Mouse (Mus musculus): ENCODE data around the gene Gm26938.
A peak's percentile ranks its signal among the peaks of the same experiment; 100 is the strongest.

The Gm26938 gene

DNA sequence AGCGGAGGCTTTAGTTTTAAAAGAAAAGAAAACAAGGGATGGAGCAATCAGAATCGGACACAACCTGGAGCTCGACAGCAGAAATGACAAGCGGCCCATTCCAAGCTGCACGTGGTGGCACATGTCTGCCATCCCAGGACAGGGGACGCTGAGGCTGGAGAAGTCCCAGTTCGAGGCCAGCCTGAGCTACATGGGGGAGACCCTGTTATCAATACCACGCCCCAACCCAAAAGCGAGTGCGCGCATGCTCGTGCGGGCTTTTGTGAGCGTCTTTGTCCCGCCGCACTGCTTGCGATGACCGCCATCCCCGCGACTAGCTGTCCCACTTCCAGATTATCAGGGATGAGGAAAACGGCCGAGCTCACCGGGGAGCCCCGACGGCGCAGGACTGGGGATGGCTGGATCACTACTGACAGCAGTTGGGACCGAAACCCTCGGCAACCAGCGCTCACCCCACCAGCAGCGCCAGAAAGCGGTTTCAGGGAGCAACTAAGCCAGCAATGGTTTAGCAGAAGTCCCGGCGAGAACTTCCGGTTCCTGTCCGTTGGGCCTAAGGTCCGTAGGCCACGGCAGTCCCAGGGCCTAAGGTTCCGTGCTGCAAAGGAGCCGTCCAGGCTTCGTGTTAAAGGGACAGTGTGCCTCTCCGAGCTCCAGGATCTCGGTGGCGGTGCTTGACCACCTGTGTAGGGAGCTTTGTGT, at the start of gene Gm26938, which contains the start of gene Psmg3:
Gm26938 (minus strand) TSS at position 51 of the 699 bp plus-strand sequence.
Psmg3 (minus strand) TSS at position 529 of the 699 bp plus-strand sequence.
- DNase-seq (ENCODE audit: low read depth, low spot score) = peak; percentile 71

DNA sequence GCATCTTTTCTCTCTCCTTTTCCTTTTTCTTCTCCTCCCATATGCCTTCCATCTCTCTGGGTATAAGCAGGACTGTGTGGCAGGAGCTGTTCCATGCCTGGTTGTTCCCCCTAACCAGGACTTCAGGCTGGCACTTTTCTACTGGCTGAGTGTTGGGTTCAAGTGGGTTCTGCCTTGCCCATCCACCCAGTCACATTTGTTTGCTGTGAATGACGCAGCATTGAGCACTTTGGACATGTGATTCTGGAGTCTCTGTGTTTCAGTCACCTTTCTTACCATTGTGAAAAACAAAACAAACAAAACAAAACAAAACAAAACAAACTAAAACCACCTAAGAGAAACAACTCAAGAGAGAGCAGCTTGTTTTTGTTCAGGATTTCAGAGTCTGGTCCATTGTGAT, 45.3 kb upstream of the Gm26938 start:
- DNase-seq (ENCODE audit: low read depth, low spot score) = no peak

DNA sequence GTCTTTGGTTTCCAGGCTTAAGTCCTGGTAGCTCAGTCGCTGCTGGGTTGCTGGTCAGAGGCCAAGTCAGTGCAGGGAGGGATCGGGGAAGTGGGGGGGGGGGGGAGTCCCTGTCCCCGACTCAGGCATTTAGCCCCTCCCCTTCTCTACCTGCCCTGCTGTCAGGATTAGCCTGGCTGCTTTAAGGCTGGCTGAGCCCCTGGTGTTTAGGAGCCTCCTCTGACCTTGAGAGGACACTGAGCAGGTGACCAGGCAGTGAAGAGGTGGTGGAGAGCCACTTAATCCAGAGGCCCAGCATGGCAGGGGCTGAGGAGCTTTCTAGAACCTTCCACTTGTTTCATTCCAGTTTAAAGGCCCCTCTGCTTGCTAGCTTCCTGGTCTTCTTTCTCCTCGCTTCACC, 44.7 kb upstream of the Gm26938 start:
- DNase-seq (ENCODE audit: low read depth, low spot score) = no peak

DNA sequence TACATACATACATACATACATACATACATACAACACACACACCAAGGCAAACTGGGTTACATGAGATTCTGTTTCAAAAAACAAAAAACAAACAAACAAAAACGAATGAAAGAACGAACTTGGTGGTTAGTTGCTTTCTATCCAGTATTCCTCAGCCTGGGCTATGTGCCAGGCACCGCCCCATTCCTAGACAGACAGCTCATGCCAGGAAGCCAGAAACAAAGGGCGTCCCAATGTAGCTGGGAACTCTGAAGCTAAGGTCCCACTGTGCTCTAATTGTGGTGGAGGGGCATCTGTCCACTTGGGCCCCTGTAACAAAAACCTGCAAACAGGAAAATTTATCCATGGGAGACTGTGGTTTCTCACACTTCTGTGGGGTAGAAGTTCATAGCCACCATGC, 36.6 kb upstream of the Gm26938 start:
- no peak for DNase-seq (ENCODE audit: low read depth, low spot score)

DNA sequence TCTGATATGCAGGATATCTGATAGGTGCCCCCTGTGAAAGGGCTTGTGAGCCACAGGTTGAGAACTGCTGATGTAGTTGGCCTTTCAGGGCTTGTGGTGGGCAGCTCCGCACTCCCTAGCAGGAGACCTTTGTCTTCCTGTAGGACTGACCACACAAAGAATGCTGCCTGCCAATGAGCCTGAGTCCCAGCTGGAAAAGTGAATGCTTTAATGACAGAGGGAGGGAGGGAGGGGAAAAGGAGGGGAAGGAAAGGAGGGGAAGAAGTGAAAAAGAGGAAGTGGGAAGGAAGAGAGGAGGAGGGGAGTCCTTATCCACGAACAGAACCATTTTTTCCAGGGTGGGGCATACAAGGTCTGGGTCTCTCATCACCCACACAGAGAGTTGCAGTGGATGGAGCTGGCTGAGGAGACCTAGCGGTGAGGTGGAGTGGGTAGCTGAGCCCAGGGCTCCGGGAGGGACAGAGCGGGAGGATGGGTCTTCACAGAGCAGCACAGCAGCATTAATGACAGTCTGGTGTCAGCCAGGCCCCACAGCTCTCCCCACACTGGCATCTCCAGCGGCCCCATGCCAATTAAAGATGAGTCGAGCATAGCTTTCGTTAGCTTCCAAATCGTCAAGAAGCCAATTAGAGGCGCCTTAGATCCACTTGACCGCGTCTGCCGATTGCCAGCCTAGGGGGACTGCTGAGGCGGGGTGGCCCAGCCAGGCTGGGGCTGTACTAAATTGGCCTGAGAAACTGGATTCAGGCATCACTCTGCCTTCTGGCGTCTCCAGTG, 34.3 kb upstream of the Gm26938 start:
- DNase-seq (ENCODE audit: low read depth, low spot score) = no peak

DNA sequence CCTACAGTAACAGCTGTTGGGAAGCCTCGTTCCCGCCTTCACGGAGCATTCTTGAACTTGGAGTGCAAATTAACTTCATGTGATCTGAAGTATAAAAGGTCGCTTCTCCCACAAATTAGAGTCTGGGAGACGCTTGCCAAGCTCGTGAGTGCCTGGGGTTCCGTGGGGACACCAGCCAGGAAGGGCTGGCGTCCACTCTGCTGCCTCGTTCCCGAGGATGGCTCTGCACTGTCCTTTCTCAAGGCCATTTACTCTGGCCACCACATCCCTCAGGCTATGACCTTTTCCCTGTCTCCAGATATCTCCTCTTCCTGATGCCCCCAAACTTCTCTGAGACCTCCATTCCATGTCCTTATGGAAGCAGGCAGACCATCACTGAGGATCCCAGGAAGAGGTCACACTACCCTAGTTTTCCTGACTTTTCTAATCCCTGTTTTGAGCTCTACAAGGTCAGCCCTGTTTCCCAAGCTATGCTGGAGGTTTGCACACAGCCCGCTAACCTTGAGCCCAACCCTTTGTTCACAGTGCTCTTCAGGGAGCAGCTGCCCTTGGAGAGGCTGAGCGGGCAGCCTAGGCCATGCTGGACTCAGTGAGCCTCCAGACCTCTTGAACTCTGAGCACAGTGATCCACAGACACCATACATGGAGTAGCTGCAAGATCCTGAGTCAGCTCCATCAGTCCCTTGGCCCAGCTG, 23.6 kb upstream of the Gm26938 start:
- no peak for DNase-seq (ENCODE audit: low read depth, low spot score)

DNA sequence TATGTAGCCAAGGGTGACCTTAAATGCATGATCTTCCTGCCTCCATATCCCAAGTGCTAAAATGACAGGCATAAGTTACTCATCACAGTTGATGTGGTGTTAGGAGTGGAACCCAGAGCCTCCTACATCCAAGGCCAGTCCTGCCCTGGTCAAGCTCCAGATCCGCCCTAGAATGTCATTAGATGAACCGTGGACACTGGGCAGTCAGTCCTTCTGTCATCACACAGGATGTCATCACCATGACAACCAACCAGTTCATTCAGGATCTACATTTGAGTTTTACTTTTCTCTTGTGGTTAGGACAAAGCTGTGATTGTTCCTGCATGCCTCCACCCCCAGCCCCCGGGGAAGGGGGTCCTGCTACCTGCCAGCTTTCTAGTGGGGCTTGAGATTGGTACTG, 12.9 kb upstream of the Gm26938 start:
- no peak for DNase-seq (ENCODE audit: low read depth, low spot score)

DNA sequence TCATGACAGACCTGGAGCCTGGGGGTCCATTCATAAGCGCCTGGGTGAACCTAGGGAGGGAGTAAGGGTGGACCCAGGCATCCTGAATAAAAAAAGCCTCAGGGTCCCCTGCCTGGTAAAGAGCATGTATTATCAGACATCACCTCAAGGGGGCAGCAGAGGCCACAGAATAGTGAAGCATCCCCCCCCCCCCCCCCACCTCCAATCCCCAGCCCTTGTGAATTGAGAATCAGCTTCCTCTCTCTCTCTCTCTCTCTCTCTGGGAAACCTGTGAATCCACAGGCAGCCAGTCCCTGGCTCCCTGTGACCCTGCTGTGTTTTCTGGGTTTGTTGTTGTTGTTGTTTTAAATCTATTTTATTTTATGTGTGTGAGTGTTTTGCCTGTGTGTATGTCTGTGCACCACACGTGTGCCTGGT, 12.3 kb upstream of the Gm26938 start:
- no peak for DNase-seq (ENCODE audit: low read depth, low spot score)

DNA sequence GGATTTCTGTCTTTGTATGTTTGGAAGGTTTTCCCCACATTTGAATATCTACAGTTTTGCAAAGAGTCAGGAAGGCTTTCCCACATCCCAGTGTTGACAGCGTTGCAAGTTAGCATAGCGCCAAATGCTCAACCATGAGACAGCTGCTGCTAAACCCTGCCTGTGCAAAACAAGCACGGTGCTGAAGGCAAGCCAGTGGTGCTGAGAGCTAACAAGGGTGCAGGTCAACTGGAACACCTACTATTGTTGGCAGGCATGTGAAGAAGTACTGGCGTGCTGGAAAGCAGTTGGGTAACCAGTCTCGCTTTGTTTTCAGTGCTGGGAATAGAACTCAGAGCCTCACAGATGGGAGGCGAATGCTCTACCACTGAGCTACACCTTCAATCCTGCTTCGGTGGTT, 9.5 kb upstream of the Gm26938 start:
- DNase-seq (ENCODE audit: low read depth, low spot score) = no peak

DNA sequence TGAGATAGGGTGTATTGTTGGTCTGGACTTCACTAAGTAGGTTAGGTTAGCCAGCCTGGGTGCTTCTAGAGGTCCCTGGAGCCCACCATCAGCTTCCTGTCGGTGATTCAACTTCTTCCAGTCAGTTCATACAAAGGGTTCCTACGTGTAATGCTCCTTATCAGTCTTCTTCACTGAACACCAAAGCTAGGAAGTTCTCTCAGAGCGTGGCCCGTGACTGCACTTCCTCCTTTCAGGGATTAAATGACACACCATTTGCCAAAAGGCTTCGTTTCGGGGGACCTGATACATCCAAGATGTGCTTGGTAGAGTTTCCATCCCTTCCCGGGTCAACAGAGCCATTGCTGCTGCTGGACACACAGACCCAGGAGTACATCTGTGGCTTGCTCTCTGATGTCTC, 5.9 kb upstream of the Gm26938 start:
- no peak for DNase-seq (ENCODE audit: low read depth, low spot score)

DNA sequence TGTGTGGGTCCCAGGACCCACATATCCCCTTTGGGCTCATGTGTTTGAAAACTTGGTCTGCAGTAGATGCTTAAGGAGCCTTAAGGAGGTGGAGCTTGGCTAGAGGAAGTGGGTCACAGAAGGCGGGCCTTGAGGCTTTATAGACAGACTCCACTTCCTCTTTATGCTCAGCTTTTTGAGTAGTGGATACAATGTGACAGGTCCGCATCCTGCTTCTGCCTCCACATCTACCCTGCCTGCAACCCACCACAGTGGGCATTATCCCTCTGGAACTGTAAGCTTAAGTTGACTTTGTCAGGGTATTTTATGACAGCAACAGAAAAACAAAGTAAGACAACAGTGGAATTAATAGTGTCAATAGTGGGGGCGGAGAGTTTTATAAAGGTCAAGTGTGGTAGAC, 4.5 kb upstream of the Gm26938 start:
- DNase-seq (ENCODE audit: low read depth, low spot score) = no peak

DNA sequence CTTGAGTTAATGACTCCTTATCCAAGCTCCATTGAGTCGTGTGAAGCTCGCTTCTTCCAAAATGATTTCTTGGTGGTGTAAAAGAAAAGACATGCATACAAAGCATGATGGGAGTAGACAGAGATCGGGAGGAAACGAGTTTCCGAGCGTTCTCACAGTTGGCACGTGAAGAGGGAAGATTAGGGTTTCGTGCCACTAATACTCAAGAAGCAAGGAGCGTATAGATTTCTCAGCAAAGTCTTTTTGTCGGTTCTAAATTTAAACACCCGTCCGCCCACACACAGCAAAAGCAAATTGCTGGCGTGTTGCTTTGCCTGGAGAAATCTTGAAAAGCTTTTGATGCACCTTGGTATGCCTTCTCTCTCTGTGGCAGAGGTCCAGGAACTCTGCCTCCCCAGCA, 3.2 kb upstream of the Gm26938 start:
- DNase-seq (ENCODE audit: low read depth, low spot score) = no peak

DNA sequence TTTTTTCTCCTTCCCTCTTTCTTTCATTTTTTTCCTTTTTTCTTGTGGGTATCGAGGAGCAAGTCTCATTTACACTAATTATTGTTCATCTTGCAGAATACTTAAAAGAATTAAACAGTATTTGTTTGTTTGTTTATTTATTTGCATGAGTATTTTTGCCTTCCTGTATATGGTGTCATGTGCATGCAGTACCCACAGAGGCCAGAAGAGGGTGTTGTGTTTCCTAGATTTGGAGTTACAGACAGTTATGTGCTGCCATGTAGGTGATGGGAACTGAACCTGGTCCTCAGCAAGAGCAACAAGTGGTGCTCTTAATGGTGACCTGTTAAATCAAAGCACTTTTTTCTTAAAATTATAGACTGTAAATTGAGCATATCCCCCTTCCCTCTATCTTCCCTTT, 1.4 kb upstream of the Gm26938 start:
- DNase-seq (ENCODE audit: low read depth, low spot score) = no peak

DNA sequence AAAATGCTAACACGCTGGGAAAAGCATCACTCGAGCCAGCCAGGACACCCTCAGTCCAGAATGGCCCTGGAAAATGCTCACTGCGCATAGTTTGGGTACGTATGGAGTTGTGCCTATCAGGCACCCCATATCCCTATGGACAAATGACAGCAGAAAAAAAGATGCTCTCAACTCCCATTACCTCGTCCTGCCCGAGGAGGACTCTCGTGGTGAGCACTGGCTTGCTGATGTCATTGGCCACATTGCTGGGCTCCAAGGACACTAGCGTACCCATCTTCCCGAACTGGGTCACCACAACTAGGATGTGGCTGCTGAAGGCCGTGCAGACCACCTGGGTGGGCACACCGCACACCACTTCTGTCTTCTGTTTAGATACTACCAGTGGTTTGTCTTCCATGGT, 260 bp downstream of the Gm26938 start:
- DNase-seq (ENCODE audit: low read depth, low spot score) = no peak

DNA sequence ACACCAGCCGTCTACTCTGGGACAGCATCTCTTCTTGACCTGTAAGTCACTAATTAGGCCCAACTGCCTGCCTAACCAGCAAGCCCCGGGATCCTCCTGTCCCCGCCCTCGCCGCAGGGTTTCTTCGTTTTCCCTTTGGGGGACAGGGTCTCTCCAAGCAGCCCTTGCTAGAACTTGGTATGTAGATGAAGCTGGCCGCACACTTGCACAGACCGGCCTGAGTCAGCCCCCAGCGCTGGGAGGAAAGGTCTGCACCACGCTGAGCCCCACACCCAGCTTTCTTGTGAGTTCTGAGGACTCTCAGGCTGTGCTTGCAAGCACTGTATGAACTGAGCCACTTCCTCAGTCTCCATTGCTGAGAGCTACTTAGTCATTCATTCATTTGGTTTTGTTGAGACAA, 1.7 kb downstream of the Gm26938 start:
- DNase-seq (ENCODE audit: low read depth, low spot score) = no peak

DNA sequence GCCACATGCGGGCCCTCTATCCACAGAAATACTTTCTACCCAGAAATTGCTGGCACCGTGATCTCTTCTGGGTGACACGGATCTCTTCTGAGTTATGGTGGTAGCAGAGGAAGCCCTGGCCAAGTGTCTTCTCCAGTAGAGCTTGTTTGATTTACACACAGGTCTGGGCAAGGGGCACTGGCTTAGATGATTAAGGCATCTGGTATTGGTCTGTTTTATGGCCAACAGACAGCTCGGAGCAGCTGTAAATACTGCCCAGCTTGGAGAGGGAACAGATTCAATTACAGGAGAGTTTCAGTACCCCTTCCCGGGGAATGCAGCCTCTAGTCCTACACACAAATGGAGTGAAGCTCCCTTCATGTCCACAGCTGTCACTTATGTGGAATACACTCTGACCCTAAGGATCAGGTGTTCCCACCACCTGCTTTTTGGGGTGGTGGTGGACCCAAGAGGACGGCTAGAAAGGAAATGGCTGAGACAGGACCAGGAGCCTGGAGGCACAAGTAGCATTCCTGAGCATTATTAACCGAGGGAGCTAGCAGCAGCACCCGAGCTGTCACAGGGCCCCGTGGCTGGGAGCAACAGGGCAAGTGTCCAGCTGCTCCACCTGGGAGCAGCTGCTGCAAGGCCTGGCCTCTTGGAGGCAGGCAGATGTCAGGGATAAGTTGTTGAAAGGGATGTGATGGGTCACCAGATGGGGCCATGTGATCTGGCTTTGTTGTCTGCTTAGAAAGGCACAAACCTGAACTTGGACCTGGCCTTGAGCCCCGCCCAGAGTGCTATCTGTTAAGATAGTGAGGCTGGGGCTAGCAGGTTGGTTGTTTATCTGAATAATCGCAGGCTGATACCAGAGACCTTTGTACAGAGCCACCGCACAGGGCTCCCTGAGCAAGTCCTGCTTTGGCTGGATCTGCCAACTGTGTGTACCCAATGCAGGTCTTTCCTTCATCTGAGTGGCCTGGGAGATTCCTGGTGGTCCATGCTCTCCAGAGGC, 4.4 kb downstream of the Gm26938 start:
- DNase-seq (ENCODE audit: low read depth, low spot score) = no peak

DNA sequence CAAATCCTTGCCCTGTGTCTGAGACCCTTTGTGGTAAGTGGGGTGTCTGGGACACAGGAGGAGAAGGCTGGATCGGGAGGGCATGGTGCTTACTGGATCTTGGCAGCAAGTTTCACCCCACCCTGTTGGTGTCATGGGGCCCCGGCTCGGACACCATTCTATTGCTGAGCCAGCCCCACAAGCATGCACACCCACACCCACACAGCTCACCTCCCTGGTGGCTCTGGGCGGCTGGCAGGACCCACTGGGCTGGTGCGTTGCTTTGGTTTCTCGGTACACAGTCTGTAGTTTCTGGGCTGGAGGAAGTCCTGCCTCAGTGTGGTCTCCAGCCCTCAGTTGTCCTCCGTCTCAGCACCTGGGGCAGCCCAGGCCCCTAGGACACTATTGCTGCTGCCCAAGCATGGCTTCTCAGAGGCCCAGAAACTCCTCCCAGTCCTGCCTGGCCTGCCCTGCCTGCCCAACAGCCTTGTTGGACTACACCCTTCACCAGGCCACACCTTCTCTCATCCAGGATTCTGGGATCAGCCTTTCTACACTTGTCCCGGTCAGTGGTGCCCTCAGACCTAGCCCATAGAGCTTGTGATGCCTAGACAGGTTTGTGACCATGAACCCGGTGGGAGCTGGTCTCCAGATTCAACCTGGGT, 6.5 kb downstream of the Gm26938 start, which contains the start of gene Tmem184a:
Tmem184a (minus strand) TSS at position 380 of the 644 bp plus-strand sequence.
- no peak for DNase-seq (ENCODE audit: low read depth, low spot score)

DNA sequence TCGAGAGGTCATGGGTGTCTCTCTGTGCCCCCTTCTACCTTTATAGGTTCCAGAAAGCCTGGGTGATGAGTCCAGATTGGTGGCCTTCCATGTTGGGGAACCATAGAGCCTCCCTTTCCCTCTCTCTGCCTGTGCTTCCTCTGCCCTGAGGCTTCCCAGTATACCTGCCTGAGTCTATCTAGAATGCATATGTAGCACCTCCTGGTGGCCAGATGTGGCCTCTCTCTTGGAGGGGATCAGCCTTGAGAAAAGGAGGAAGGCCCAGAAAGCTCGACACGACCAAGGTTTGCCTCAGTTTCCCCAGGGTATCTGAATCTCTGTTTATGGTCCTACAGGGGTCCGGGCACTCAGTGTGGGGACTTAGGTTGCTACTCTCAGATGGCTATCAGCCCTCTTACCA, 7.4 kb downstream of the Gm26938 start:
- no peak for DNase-seq (ENCODE audit: low read depth, low spot score)

DNA sequence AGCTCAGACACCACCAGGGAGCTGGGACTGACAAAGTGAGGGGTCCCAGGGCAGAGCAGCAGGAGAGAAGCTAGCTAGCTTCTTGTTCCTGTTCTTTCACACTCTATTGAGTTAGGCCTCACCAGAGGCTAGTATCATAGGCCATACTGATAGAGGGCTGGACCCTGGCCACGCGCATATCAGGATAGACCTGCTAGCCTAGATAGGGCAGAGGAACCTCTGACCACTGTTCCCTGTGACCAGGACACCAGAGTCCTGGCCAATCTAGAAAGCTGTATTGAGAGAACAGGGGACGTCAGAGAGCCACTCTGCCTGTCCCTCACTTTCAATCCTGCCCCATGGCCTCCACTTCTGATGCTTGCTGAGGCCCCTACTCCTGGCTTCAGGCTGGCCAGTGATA, 8.2 kb downstream of the Gm26938 start:
- no peak for DNase-seq (ENCODE audit: low read depth, low spot score)

DNA sequence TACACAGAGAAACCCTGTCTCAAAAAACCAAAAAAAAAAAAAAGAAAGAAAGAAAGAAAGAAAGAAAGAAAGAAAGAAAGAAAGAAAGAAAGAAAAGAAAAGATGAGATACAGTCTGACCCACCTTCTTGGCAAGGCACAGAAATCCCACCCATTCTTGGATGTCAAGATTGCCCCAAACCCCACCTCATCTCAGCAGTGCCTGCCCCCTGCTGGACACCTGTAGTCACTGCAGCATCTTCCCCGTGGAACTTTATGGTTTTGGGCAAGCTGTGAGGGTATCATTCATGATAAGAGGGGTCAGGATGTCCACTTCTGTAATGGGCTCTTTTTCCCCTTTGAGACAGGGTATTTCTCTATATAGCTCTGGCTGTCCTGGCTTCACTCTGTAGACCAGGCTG, 8.9 kb downstream of the Gm26938 start:
- no peak for DNase-seq (ENCODE audit: low read depth, low spot score)

DNA sequence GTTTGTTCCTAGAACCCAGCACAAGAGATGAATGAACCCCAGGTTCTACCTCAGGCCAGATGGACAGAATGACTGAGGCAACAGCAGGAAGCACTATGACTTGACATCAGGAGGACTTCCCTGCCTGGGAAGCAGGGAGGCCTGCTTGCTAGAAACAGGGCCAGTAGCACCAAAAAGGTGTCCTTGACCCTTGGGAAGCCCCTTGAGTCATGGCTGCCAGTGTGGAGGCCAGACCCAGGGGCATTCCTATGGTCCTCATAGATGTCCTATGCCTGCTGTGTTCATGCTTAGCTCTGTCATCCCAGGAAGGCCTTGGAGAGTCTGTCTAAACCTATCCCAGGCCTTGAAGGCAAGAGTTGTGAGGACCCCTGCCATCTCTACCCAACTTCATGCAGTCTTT, 9.8 kb downstream of the Gm26938 start:
- DNase-seq (ENCODE audit: low read depth, low spot score) = no peak

All from WW6 (cell line).